Mouse (Mus musculus) midbrain, embryonic 14.5 days (tissue): ENCODE measurements around the gene Pde11a. TPM values are rescaled to one million over a fixed set of nuclear protein-coding genes. Genes with fewer than 3 reads are reported as not detected.
"Not testable (repeated sequence)": the region's sequence is repeated elsewhere in the genome, so short reads cannot be mapped to it uniquely, and the experiment has no call there.

Experiments used
- ATAC-seq: fragments of 200-750 bp; cut with Nextera tagmentation; 2 replicates; pipeline ENCODE4 v1.8.0; 2017; ENCODE audit warnings: moderate number of reproducible peaks, moderate library complexity; ENCODE audit not compliant: low FRiP score, low TSS enrichment
- DNase-seq: peaks from one replicate; pipeline ENCODE4 v3.0.0-alpha.2; 2015
- H3K27ac ChIP-seq: fragments of 300-500 bp; sonication (generic); replicated peaks from 2 replicates; pipeline ENCODE4 v1.5.1; 2014; ENCODE audit warnings: mild to moderate bottlenecking, low read depth, low read length, moderate library complexity
- H3K27me3 ChIP-seq: fragments of 300-500 bp; sonication (generic); 2 replicates; pipeline ENCODE4 v1.6.1; 2014; ENCODE audit warnings: low read length, control low read depth, mixed read lengths; ENCODE audit not compliant: control insufficient read depth, insufficient read depth
- H3K36me3 ChIP-seq: fragments of 300-500 bp; sonication (generic); 2 replicates; pipeline ENCODE4 v1.6.1; 2014; ENCODE audit warnings: low read length, control low read depth; ENCODE audit not compliant: control insufficient read depth, insufficient read depth
- H3K4me1 ChIP-seq: fragments of 300-500 bp; sonication (generic); 2 replicates; pipeline ENCODE4 v1.6.1; 2014; ENCODE audit warnings: mild to moderate bottlenecking, antibody characterized with exemption, low read length, control low read depth; ENCODE audit not compliant: control insufficient read depth, insufficient read depth
- H3K4me2 ChIP-seq: fragments of 300-500 bp; sonication (generic); 2 replicates; pipeline ENCODE4 v1.6.1; 2014; ENCODE audit warnings: mild to moderate bottlenecking, low read length, moderate library complexity
- H3K4me3 ChIP-seq: fragments of 300-500 bp; sonication (generic); replicated peaks from 2 replicates; pipeline ENCODE4 v1.5.1; 2014; ENCODE audit warnings: low read depth, low read length
- H3K9ac ChIP-seq: fragments of 300-500 bp; sonication (generic); replicated peaks from 2 replicates; pipeline ENCODE4 v1.6.1; 2014; ENCODE audit warnings: mild to moderate bottlenecking, low read length, moderate library complexity
- H3K9me3 ChIP-seq: fragments of 300-500 bp; sonication (generic); 2 replicates; pipeline ENCODE4 v1.6.1; 2016; ENCODE audit warnings: low read length, control low read depth, mixed read lengths; ENCODE audit not compliant: control insufficient read depth
- WGBS: fragments of 180-500 bp; shearing (Covaris S2); extraction: QIAGEN DNeasy Blood & Tissue Kit; methylation state at CpG from one replicate; pipeline ENCODE4 v1.1.7; 2014; 5-methylcytosine and 5-hydroxymethylcytosine counted together
- polyA plus RNA-seq: library from polyadenylated mRNA; unstranded; fragments of >200 nt; fragmentation: Nextera tagmentation; extraction: Ambion mirVana; gene quantifications from 2 replicates; pipeline ENCODE4 v1.2.1, GENCODE M21; 2014

Pde11a gene
- polyA plus RNA-seq, 1 experiment from 2014 or later: 0.63 TPM

GRCm38 (mm10) chr2:75988378-75988777, 350.2 kb downstream of the Pde11a start:
- Histone ChIP-seq H3K4me1 (peaks cover 14% of the 10 kb centered on the region), H3K9me3 (no peaks in the 10 kb centered on the region), H3K36me3 (no peaks in the 10 kb centered on the region), H3K27ac (peak overlapping the region; percentile 82), H3K4me2 (peak overlapping the region; percentile 35), H3K4me3 (no peak overlapping the region), H3K27me3 (no peaks in the 10 kb centered on the region), H3K9ac (peak overlapping the region; percentile 41)
- WGBS: 32% methylated on average over 4 of the region's 4 CpGs
- ATAC-seq: peak; percentile 53
- DNase-seq: peak; percentile 68

- Histone ChIP-seq H3K4me2 (no peak overlapping the region), H3K4me1 (peaks cover 14% of the 10 kb centered on the region), H3K27ac (peak overlapping the region; percentile 82), H3K9ac (no peak overlapping the region), H3K9me3 (no peaks in the 10 kb centered on the region), H3K36me3 (no peaks in the 10 kb centered on the region), H3K4me3 (no peak overlapping the region), H3K27me3 (no peaks in the 10 kb centered on the region)
- ATAC-seq (no peak), DNase-seq (no peak)
- 76% methylated on average over 9 of the region's 9 CpGs for WGBS
Measured at GRCm38 (mm10) chr2:75987739-75988138, 350.8 kb downstream of the Pde11a start.

GRCm38 (mm10) chr2:75985124-75985523, 353.4 kb downstream of the Pde11a start:
- peak; percentile 91 for DNase-seq
- H3K27ac ChIP-seq: peak overlapping the region; percentile 15; the same call in 1 of the 2 replicates
- 7% methylated on average over 2 of the region's 2 CpGs for WGBS
- H3K36me3 ChIP-seq: no peaks in the 10 kb centered on the region
- no peak overlapping the region for H3K4me2 ChIP-seq
- H3K4me1 ChIP-seq: peaks cover 14% of the 10 kb centered on the region
- no peaks in the 10 kb centered on the region for H3K27me3 ChIP-seq
- ATAC-seq: peak; percentile 69
- no peaks in the 10 kb centered on the region for H3K9me3 ChIP-seq
- no peak overlapping the region for H3K9ac ChIP-seq
- no peak overlapping the region for H3K4me3 ChIP-seq

- Histone ChIP-seq H3K36me3 (no peaks in the 10 kb centered on the region), H3K4me3 (no peak overlapping the region), H3K9me3 (no peaks in the 10 kb centered on the region), H3K4me2 (no peak overlapping the region), H3K4me1 (peaks cover 7% of the 10 kb centered on the region), H3K27me3 (no peaks in the 10 kb centered on the region), H3K9ac (no peak overlapping the region), H3K27ac (no peak overlapping the region)
- WGBS: 78% methylated on average over 3 of the region's 3 CpGs
- DNase-seq (no peak), ATAC-seq (no peak)
Measured at GRCm38 (mm10) chr2:75983847-75984246, 354.7 kb downstream of the Pde11a start.

GRCm38 (mm10) chr2:75983091-75983490, 355.5 kb downstream of the Pde11a start:
- Histone ChIP-seq H3K4me3 (no peak overlapping the region), H3K27ac (no peak overlapping the region), H3K27me3 (no peaks in the 10 kb centered on the region), H3K9me3 (no peaks in the 10 kb centered on the region), H3K9ac (no peak overlapping the region), H3K4me2 (no peak overlapping the region), H3K36me3 (no peaks in the 10 kb centered on the region), H3K4me1 (peaks cover 5% of the 10 kb centered on the region)
- no peak for ATAC-seq
- no peak for DNase-seq
- WGBS: over 99% methylated on average over 3 of the region's 3 CpGs

- Histone ChIP-seq H3K9me3 (no peaks in the 10 kb centered on the region), H3K27me3 (no peaks in the 10 kb centered on the region), H3K4me3 (no peak overlapping the region), H3K27ac (no peak overlapping the region), H3K36me3 (no peaks in the 10 kb centered on the region), H3K4me2 (no peak overlapping the region), H3K9ac (no peak overlapping the region), H3K4me1 (peaks cover under 1% of the 10 kb centered on the region)
- WGBS: 95% methylated on average over 4 of the region's 4 CpGs
- DNase-seq (no peak), ATAC-seq (no peak)
Measured at GRCm38 (mm10) chr2:75982626-75983025, 355.9 kb downstream of the Pde11a start.

- H3K9ac ChIP-seq: peak within 1 kb of the TSS; percentile 42; the same call in 1 of the 2 replicates
- 2% methylated on average over 29 of the region's 34 CpGs for WGBS
- peak; percentile 69 for ATAC-seq
Measured at GRCm38 (mm10) chr2:75981440-75982081, 357.0 kb downstream of the Pde11a start, which contains the start of gene Ttc30a1. Gene Ttc30a1 (minus strand): TSS chr2:75981967.

GRCm38 (mm10) chr2:75980933-75981439, 357.6 kb downstream of the Pde11a start:
- H3K27me3 ChIP-seq, H3K4me1 ChIP-seq, DNase-seq, H3K9ac ChIP-seq, H3K9me3 ChIP-seq, ATAC-seq, H3K36me3 ChIP-seq, H3K27ac ChIP-seq: not testable (repeated sequence)
- H3K4me2 ChIP-seq: peak overlapping the region; percentile 68
- WGBS: 96% methylated on average over 13 of the region's 13 CpGs
- H3K4me3 ChIP-seq: peak overlapping the region; percentile 39

More at GRCm38 (mm10) chr2:75981440-75982081, 357.0 kb downstream of the Pde11a start, which contains the start of gene Ttc30a1:
- peak; percentile 94 for DNase-seq
- H3K27ac ChIP-seq, H3K36me3 ChIP-seq, H3K27me3 ChIP-seq, H3K4me1 ChIP-seq, H3K9me3 ChIP-seq: not testable (repeated sequence)
- peak within 1 kb of the TSS; percentile 68 for H3K4me2 ChIP-seq
- peak within 1 kb of the TSS; percentile 39 for H3K4me3 ChIP-seq
